Mouse (Mus musculus) midbrain, embryonic 12.5 days (tissue): ENCODE results near the gene Btbd35f21. TPM values are rescaled to one million over a fixed set of nuclear protein-coding genes. Genes with fewer than 3 reads are reported as not detected.
"Not testable (repeated sequence)": the region's sequence is repeated elsewhere in the genome, so short reads cannot be mapped to it uniquely, and the experiment has no call there.

Source experiments
- ATAC-seq: fragments of 200-750 bp; cut with Nextera tagmentation; 2 replicates; pipeline ENCODE4 v1.8.0; 2017; ENCODE audit warnings: low read depth, moderate TSS enrichment, moderate library complexity; ENCODE audit not compliant: low FRiP score
- H3K27ac ChIP-seq: fragments of 300-500 bp; sonication (generic); replicated peaks from 2 replicates; pipeline ENCODE4 v1.5.1; 2016; ENCODE audit warnings: mild to moderate bottlenecking
- H3K27me3 ChIP-seq: fragments of 300-500 bp; sonication (generic); 2 replicates; pipeline ENCODE4 v1.6.1; 2016; ENCODE audit warnings: mild to moderate bottlenecking
- H3K36me3 ChIP-seq: fragments of 300-500 bp; sonication (generic); 2 replicates; pipeline ENCODE4 v1.6.1; 2016
- H3K4me1 ChIP-seq: fragments of 300-500 bp; sonication (generic); 2 replicates; pipeline ENCODE4 v1.6.1; 2016
- H3K4me2 ChIP-seq: fragments of 300-500 bp; sonication (generic); replicated peaks from 2 replicates; pipeline ENCODE4 v1.6.1; 2016; ENCODE audit warnings: mild to moderate bottlenecking, moderate library complexity
- H3K4me3 ChIP-seq: fragments of 300-500 bp; sonication (generic); 2 replicates; pipeline ENCODE4 v1.5.1; 2016; ENCODE audit warnings: mild to moderate bottlenecking
- H3K9ac ChIP-seq: fragments of 300-500 bp; sonication (generic); replicated peaks from 2 replicates; pipeline ENCODE4 v1.6.1; 2016; ENCODE audit warnings: mild to moderate bottlenecking, moderate library complexity
- H3K9me3 ChIP-seq: fragments of 300-500 bp; sonication (generic); 2 replicates; pipeline ENCODE4 v1.6.1; 2016; ENCODE audit warnings: mild to moderate bottlenecking
- WGBS: fragments of 180-500 bp; shearing (Covaris S2); methylation state at CpG from one replicate; pipeline ENCODE4 v1.1.7; 2016; 5-methylcytosine and 5-hydroxymethylcytosine counted together
- polyA plus RNA-seq: library from polyadenylated mRNA; unstranded; fragments of >200 nt; fragmentation: Nextera tagmentation; extraction: Ambion mirVana; gene quantifications from 2 replicates; pipeline ENCODE4 v1.2.1, GENCODE M21; 2016

Gene Btbd35f21
- polyA plus RNA-seq, result not detected in 2 replicates

GRCm38 (mm10) chrX:32725809-32726208, at the start of gene Btbd35f21:
Gene Btbd35f21, plus strand, starts transcription at chrX:32726109.
- H3K36me3 ChIP-seq, H3K4me2 ChIP-seq, H3K4me3 ChIP-seq, H3K9ac ChIP-seq, H3K27ac ChIP-seq, H3K4me1 ChIP-seq, H3K27me3 ChIP-seq, ATAC-seq, H3K9me3 ChIP-seq: not testable (repeated sequence)
- no CpG with 5 or more reads among the region's 2 CpGs for WGBS

Other genes with a start within 250 kb of the Btbd35f21 start
- gene Btbd35f1, start 166.1 kb upstream of the Btbd35f21 start, polyA plus RNA-seq, result not detected in 2 replicates
- not detected in 2 replicates for gene Gm5926, start 75.4 kb upstream of the Btbd35f21 start, polyA plus RNA-seq
- not detected in 2 replicates for gene Btbd35f30, start 168.5 kb downstream of the Btbd35f21 start, polyA plus RNA-seq
- not detected in 2 replicates for gene Gm21789, start 215.7 kb downstream of the Btbd35f21 start, polyA plus RNA-seq
- not detected in 2 replicates for gene Btbd35f5, start 247.8 kb downstream of the Btbd35f21 start, polyA plus RNA-seq